18 mouse cellular contexts compared by ENCODE assay signal in genomic region chr4:142055600-142055999, GRCm38 (mm10). TPM values are rescaled to one million over a fixed set of nuclear protein-coding genes. Genes with fewer than 3 reads are reported as not detected.
A peak's percentile ranks its signal among the peaks of the same experiment; 100 is the strongest.
DNase-seq lines count a peak whose midpoint lies in the region; ATAC-seq and TF ChIP-seq lines count a peak whose summit lies in the region.
"Had no signal": no experiment of that assay in that cellular context is flagged by ENCODE, and none has a peak within 500 bp of the region (broad histone marks: within the 10 kb centered on the region; RNA-seq: fewer than 3 reads in every experiment).

No protein-coding gene starts in this region.

- peak; percentile 32; the same call in 1 of the 2 replicates for ATAC-seq in cerebellum, adult (ENCODE audit: insufficient number of reproducible peaks, low FRiP score, low TSS enrichment)
- ATAC-seq in megakaryocyte progenitor cell, adult 5-6 weeks (replicated peaks; ENCODE audit: poor library complexity), result no peak
- ATAC-seq: midbrain, embryonic 16.5 days had no signal

- peaks cover 32% of the 10 kb centered on the region for H3K4me1 ChIP-seq in kidney, adult 2 months (ENCODE audit: control insufficient read depth, insufficient read depth, low read length)
- peaks cover 55% of the 10 kb centered on the region for H3K4me1 ChIP-seq in cerebellum, adult 2 months (ENCODE audit: control insufficient read depth, insufficient read depth, low read length)

- no peak for TF ChIP-seq CTCF in kidney, adult 2 months (conservative IDR thresholded peaks at IDR 0.05; ENCODE audit: insufficient read depth, insufficient read length, low read depth, low read length)
- TF ChIP-seq CTCF in cerebellum, adult 2 months (IDR thresholded peaks at IDR 0.05; ENCODE audit: borderline replicate concordance, insufficient read depth, low read depth, low read length), result no peak

- H3K36me3 ChIP-seq in kidney, adult 2 months (ENCODE audit: control insufficient read depth, insufficient read depth, low read length), result no peaks in the 10 kb centered on the region

- TF ChIP-seq POLR2A in kidney, adult 2 months (IDR thresholded peaks at IDR 0.05; ENCODE audit: low read depth, low read length), result no peak
- TF ChIP-seq POLR2A in cerebellum, adult 2 months (IDR thresholded peaks at IDR 0.05; ENCODE audit: borderline replicate concordance, insufficient read depth, low read length), result 0 out of 2 replicates have a peak, but pooled peaks have one; percentile 16

- H3K27ac ChIP-seq in kidney, adult 2 months (ENCODE audit: insufficient read depth, low read depth, low read length), result 0 out of 2 replicates have a peak overlapping the region, but pooled peaks have one; percentile 8
- peak overlapping the region; percentile 27; the same call in 1 of the 2 replicates for H3K27ac ChIP-seq in cerebellum, adult 2 months (ENCODE audit: insufficient read depth, low read length)
- H3K27ac ChIP-seq: gastrocnemius, adult 2 months had no signal

- DNase-seq in kidney, adult 2 months, result no peak
- no peak for DNase-seq in kidney, adult 9 months
- peak; percentile 78 to 87 for DNase-seq in cerebellum, adult 2 months
- DNase-seq in cerebellum, postnatal 36 days, result peak; percentile 75 to 79
- no peak for DNase-seq in adrenal gland, adult (ENCODE audit: inconsistent age in 2 of 2, low spot score in 1 of 2)
- DNase-seq in thymus, postnatal 14 days, result no peak
- DNase-seq: adrenal gland, adult 8-10 months; gastrocnemius, adult 2 months; heart, postnatal 4 days; kidney, postnatal 25 days; layer of hippocampus, adult 9-11 months; lung, adult 2 months; thymus, postnatal 4 days had no signal

- no peaks in the 10 kb centered on the region for H3K27me3 ChIP-seq in kidney, adult 2 months (replicated peaks; ENCODE audit: control insufficient read depth, insufficient read depth, low read length)
- no peaks in the 10 kb centered on the region for H3K27me3 ChIP-seq in cerebellum, adult 2 months (ENCODE audit: control insufficient read depth, insufficient read depth, low read length)

- H3K4me3 ChIP-seq in kidney, adult 2 months (ENCODE audit: insufficient read depth, low read depth, low read length), result no peak overlapping the region
- H3K4me3 ChIP-seq in cerebellum, adult 2 months (replicated peaks; ENCODE audit: insufficient read depth, low read depth, low read length), result no peak overlapping the region
- H3K4me3 ChIP-seq: gastrocnemius, adult 2 months had no signal

- WGBS in kidney, adult 2 months, result 75% methylated on average over 8 of the region's 8 CpGs
- WGBS in cerebellum, adult 2 months, result 8% methylated on average over 8 of the region's 8 CpGs

RNA-seq across cellular contexts. Expression of gene Tmem51, which starts 28.5 kb away (rescaled TPM):
- 59.6 and 60.4 TPM in 2 replicates for polyA plus RNA-seq in kidney, adult 2 months (2012; rRNA removed)
- 26.2 and 26.3 TPM in 2 replicates for polyA plus RNA-seq in cerebellum, adult 2 months (2012; rRNA removed)
- total RNA-seq in megakaryocyte progenitor cell, adult 5-6 weeks (2015), result 0.47 TPM in 1 of 2 replicates, not detected in the other
- total RNA-seq in megakaryocyte progenitor cell, adult 5-6 weeks (2017), result 0.41 and 0.87 TPM in 2 replicates
- polyA plus RNA-seq: C2C12 had no signal

RNA-seq across cellular contexts. Expression of gene Fhad1, which starts 40.7 kb away (rescaled TPM):
- polyA plus RNA-seq in kidney, adult 2 months (2012; rRNA removed), result 0.18 and 0.28 TPM in 2 replicates
- polyA plus RNA-seq in cerebellum, adult 2 months (2012; rRNA removed), result 2.1 and 3.4 TPM in 2 replicates
- 0.20 TPM in 1 of 2 replicates, not detected in the other for total RNA-seq in megakaryocyte progenitor cell, adult 5-6 weeks (2015)
- 1.2 TPM in 1 of 2 replicates, not detected in the other for total RNA-seq in megakaryocyte progenitor cell, adult 5-6 weeks (2017)
- total RNA-seq: gastrocnemius, adult 2 months; megakaryocyte-erythroid progenitor cell, adult 5-6 weeks had no signal

Comparison
In these comparisons a context has a peak if more than half of its experiments do, and no peak if none do; other contexts are left out.
1. DNase-seq: peak in cerebellum, adult 2 months (2 of 2) and cerebellum, postnatal 36 days (2 of 2); none in kidney, adult 2 months (single experiment), kidney, adult 9 months (single experiment), adrenal gland, adult (0 of 2) and thymus, postnatal 14 days (single experiment).